Mouse (Mus musculus): ENCODE data around the gene Ralgps2. TPM values are rescaled to one million over a fixed set of nuclear protein-coding genes. Genes with fewer than 3 reads are reported as not detected.
A peak's percentile ranks its signal among the peaks of the same experiment; 100 is the strongest.

Ralgps2 gene
- polyA plus RNA-seq, 1 experiment: 7.8 TPM

- Histone ChIP-seq H3K4me3 (no peak overlapping the region), H3K79me2 (ENCODE audit: control insufficient read depth, insufficient read depth) (no peaks in the 10 kb centered on the region), H3K4me2 (ENCODE audit: low read depth) (no peak overlapping the region), H3K27me3 (ENCODE audit: control insufficient read depth, insufficient read depth, insufficient read length) (no peaks in the 10 kb centered on the region), H3K36me3 (ENCODE audit: control insufficient read depth, insufficient read depth) (no peaks in the 10 kb centered on the region), H3ac (ENCODE audit: control insufficient read depth, insufficient read length) (no peak overlapping the region)
- TF ChIP-seq REST (IDR thresholded peaks at IDR 0.05; ENCODE audit: insufficient read depth, insufficient read length): no peak
- no peak for TF ChIP-seq E2F4 (IDR thresholded peaks at IDR 0.05; ENCODE audit: insufficient read depth)
- TF ChIP-seq SRF (IDR thresholded peaks at IDR 0.05; ENCODE audit: control insufficient read depth, insufficient read length, low read depth): no peak
- no peak for TF ChIP-seq CEBPB (IDR thresholded peaks at IDR 0.05; ENCODE audit: insufficient read depth, poor library complexity, severe bottlenecking)
- TF ChIP-seq MYOG (IDR thresholded peaks at IDR 0.05; ENCODE audit: control insufficient read depth in 1 of 3, insufficient read depth in 1 of 3, insufficient read length in 2 of 3, low read depth in 2 of 3): no peak
- TF ChIP-seq USF1 (IDR thresholded peaks at IDR 0.05; ENCODE audit: low read depth): no peak
- TF ChIP-seq POLR2A (IDR thresholded peaks at IDR 0.05; ENCODE audit: insufficient read length, low read depth): no peak
- no peak for TF ChIP-seq TCF12 (IDR thresholded peaks at IDR 0.05; ENCODE audit: insufficient read depth, poor library complexity, severe bottlenecking)
- no peak for TF ChIP-seq TCF3 (IDR thresholded peaks at IDR 0.05; ENCODE audit: insufficient read length, low read depth)
- TF ChIP-seq POLR2AphosphoS2 (IDR thresholded peaks at IDR 0.05; ENCODE audit: insufficient read length, low read depth): no peak
- no peak for TF ChIP-seq MYOD1 (IDR thresholded peaks at IDR 0.05; ENCODE audit: control insufficient read depth in 1 of 3, insufficient read length in 2 of 3, low read depth in 2 of 3)
- TF ChIP-seq MAX (IDR thresholded peaks at IDR 0.05; ENCODE audit: low read depth): no peak
These were observed 158.2 kb downstream of the Ralgps2 start for GRCm38 (mm10) chr1:156781076-156781741.

DNA sequence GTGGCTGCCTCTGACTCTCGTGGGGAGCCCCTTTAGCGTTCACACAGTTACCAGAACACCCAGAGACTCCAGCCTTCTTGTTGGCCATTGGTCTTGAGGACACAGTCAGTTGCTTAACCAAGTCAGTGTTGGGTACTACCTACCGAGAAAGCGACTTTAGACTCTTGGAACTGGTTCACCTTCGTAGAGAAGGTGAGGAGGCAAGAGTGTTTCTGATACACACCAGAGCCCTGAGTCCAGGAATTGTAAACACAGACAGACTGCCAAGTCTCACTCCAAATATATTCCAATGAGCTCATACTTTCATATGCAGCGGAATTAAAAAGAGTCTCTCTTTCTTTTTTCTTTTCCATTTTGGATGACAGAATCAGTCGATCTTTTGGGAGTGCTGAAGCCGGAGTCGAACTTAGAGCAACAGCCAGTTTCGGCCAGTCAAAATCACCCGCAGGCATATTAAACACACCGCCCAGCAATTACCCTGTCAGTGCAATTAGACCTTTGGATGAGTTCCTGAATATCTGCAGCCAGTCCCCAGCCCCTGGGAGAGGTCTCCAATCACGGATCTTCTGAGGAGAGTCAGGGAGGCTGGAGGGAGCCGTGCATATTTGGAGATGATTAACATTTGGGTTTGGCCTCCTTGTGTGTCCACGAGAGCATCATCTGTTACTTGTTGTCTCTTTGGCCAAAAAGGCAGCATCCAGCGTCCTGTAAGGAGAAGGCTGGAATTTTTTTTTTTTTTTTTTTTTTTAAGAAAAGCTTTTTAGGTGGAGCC, 159.0 kb downstream of the Ralgps2 start:
- Histone ChIP-seq H3K27me3 (ENCODE audit: control insufficient read depth, insufficient read depth, insufficient read length) (no peaks in the 10 kb centered on the region), H3K4me2 (ENCODE audit: low read depth) (no peak overlapping the region), H3ac (ENCODE audit: control insufficient read depth, insufficient read length) (no peak overlapping the region), H3K36me3 (ENCODE audit: control insufficient read depth, insufficient read depth) (no peaks in the 10 kb centered on the region), H3K4me3 (no peak overlapping the region), H3K79me2 (ENCODE audit: control insufficient read depth, insufficient read depth) (no peaks in the 10 kb centered on the region)
- TF ChIP-seq POLR2A (IDR thresholded peaks at IDR 0.05; ENCODE audit: insufficient read length, low read depth): no peak

DNA sequence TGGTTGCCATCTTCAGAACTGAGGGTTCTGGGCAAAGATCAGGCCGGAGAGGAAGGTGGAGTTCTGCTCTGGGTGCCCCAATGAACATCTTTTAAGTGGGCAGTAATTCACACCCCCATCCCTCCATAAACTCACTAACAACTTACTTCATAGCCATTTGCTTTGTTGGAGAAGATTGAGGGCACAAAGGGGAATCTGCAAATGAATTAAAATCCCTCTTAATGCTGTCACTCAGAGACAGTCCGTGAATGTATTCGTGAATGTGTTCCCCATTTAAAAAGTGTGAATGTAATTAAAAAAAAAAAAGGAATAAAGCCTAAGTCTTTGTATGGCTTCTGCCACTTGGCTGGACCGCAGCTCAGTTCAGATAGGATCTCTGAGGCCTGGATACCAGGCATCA, 159.8 kb downstream of the Ralgps2 start:
- Histone ChIP-seq H3K4me2 (ENCODE audit: low read depth) (no peak overlapping the region), H3ac (ENCODE audit: control insufficient read depth, insufficient read length) (no peak overlapping the region), H3K79me2 (ENCODE audit: control insufficient read depth, insufficient read depth) (no peaks in the 10 kb centered on the region), H3K27me3 (ENCODE audit: control insufficient read depth, insufficient read depth, insufficient read length) (no peaks in the 10 kb centered on the region), H3K4me3 (no peak overlapping the region), H3K36me3 (ENCODE audit: control insufficient read depth, insufficient read depth) (no peaks in the 10 kb centered on the region)
- TF ChIP-seq MAX (IDR thresholded peaks at IDR 0.05; ENCODE audit: low read depth) (no peak), MYOG (IDR thresholded peaks at IDR 0.05; ENCODE audit: control insufficient read depth in 1 of 3, insufficient read depth in 1 of 3, insufficient read length in 2 of 3, low read depth in 2 of 3) (no peak), TCF12 (IDR thresholded peaks at IDR 0.05; ENCODE audit: insufficient read depth, poor library complexity, severe bottlenecking) (no peak), MYOD1 (IDR thresholded peaks at IDR 0.05; ENCODE audit: control insufficient read depth in 1 of 3, insufficient read length in 2 of 3, low read depth in 2 of 3) (no peak), TCF3 (IDR thresholded peaks at IDR 0.05; ENCODE audit: insufficient read length, low read depth) (no peak), SRF (IDR thresholded peaks at IDR 0.05; ENCODE audit: control insufficient read depth, insufficient read length, low read depth) (no peak), USF1 (IDR thresholded peaks at IDR 0.05; ENCODE audit: low read depth) (no peak), REST (IDR thresholded peaks at IDR 0.05; ENCODE audit: insufficient read depth, insufficient read length) (no peak), POLR2AphosphoS2 (IDR thresholded peaks at IDR 0.05; ENCODE audit: insufficient read length, low read depth) (no peak), E2F4 (IDR thresholded peaks at IDR 0.05; ENCODE audit: insufficient read depth) (no peak)

DNA sequence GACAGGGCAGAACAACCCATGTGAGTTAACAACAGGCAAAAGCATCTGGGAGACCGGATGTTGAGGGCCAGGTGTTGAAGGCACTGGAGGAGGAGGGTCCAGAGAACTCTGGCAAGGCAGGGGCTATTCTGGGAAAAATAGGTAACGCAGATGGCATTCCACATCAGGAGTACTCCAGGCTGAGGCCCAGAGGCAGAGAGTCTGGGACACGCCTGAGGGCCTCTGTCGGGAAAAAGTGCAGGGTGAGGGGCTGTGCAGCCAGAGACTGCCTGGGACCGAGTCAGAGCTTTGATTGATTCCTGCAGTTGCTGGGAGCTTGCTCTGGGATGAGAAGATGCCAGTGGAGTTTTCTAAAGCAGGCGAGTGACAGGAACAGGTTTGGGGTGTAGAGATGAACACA, 160.4 kb downstream of the Ralgps2 start:
- Histone ChIP-seq H3ac (ENCODE audit: control insufficient read depth, insufficient read length) (no peak overlapping the region), H3K4me2 (ENCODE audit: low read depth) (no peak overlapping the region), H3K4me3 (no peak overlapping the region), H3K79me2 (ENCODE audit: control insufficient read depth, insufficient read depth) (no peaks in the 10 kb centered on the region), H3K36me3 (ENCODE audit: control insufficient read depth, insufficient read depth) (no peaks in the 10 kb centered on the region), H3K27me3 (ENCODE audit: control insufficient read depth, insufficient read depth, insufficient read length) (no peaks in the 10 kb centered on the region)
- TF ChIP-seq POLR2AphosphoS2 (IDR thresholded peaks at IDR 0.05; ENCODE audit: insufficient read length, low read depth): no peak
- TF ChIP-seq MYOD1 (IDR thresholded peaks at IDR 0.05; ENCODE audit: control insufficient read depth in 1 of 3, insufficient read length in 2 of 3, low read depth in 2 of 3): peak in 1 of 3 experiments; percentile 49

DNA sequence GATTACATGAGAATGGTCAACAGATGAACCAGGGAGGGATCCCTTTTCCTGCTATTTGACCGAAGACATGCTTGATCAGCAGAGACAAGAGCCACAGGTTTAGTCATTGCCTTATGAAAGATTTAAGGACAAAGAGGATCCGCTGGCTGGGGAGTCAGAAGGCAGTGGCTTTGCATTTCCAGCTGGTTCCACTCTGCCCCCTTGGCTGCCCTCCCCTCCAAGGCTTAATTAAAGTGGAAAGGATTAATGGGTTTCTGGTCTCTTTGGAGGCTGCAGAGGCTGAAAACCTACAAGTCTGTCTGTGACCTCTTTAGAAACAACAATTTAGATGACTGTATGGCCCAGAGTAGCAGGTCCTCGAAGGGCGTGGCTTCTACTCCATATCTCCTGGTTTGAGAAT, 161.5 kb downstream of the Ralgps2 start:
- TF ChIP-seq MYOG (IDR thresholded peaks at IDR 0.05; ENCODE audit: control insufficient read depth in 1 of 3, insufficient read depth in 1 of 3, insufficient read length in 2 of 3, low read depth in 2 of 3) (no peak), TCF3 (IDR thresholded peaks at IDR 0.05; ENCODE audit: insufficient read length, low read depth) (no peak), TCF12 (IDR thresholded peaks at IDR 0.05; ENCODE audit: insufficient read depth, poor library complexity, severe bottlenecking) (no peak), POLR2AphosphoS2 (IDR thresholded peaks at IDR 0.05; ENCODE audit: insufficient read length, low read depth) (no peak), MAX (IDR thresholded peaks at IDR 0.05; ENCODE audit: low read depth) (no peak), MYOD1 (IDR thresholded peaks at IDR 0.05; ENCODE audit: control insufficient read depth in 1 of 3, insufficient read length in 2 of 3, low read depth in 2 of 3) (no peak), REST (IDR thresholded peaks at IDR 0.05; ENCODE audit: insufficient read depth, insufficient read length) (no peak)
- Histone ChIP-seq H3K36me3 (ENCODE audit: control insufficient read depth, insufficient read depth) (no peaks in the 10 kb centered on the region), H3K4me3 (no peak overlapping the region), H3K79me2 (ENCODE audit: control insufficient read depth, insufficient read depth) (no peaks in the 10 kb centered on the region), H3ac (ENCODE audit: control insufficient read depth, insufficient read length) (no peak overlapping the region), H3K27me3 (ENCODE audit: control insufficient read depth, insufficient read depth, insufficient read length) (no peaks in the 10 kb centered on the region), H3K4me2 (ENCODE audit: low read depth) (no peak overlapping the region)
